Mouse (Mus musculus): ENCODE results near the gene Kif27. TPM values are rescaled to one million over a fixed set of nuclear protein-coding genes. Genes with fewer than 3 reads are reported as not detected.
A peak's percentile ranks its signal among the peaks of the same experiment; 100 is the strongest.

Gene Kif27
- polyA plus RNA-seq, 1 experiment = 2.2 TPM

DNA sequence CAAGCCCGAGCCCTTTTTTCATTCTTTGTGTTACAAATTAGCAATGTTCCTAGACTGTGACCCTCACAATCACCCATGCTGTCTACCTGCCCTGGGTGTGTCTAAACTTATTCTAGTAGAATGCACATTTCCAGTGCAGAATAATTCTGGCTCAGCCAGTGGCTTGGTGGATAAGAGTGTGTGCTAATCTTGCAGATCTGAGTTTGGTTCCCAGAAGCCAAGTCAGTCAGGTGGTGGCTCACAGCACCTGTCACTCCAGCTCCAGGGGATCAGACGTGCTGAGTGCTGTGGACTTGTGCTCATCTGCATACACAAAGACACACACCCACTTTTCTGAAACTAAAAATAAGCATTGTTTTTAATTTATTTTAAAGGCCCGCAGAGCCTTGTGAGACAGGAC, 45.2 kb downstream of the Kif27 start:
- Histone ChIP-seq H3K36me3 (ENCODE audit: control insufficient read depth, insufficient read depth, low read length, poor library complexity, severe bottlenecking) (no peaks in the 10 kb centered on the region), H3K27ac (ENCODE audit: insufficient read depth, low read length) (no peak overlapping the region), H3K9me3 (replicated peaks; ENCODE audit: control insufficient read depth, insufficient read depth, low read length, poor library complexity, severe bottlenecking) (no peaks in the 10 kb centered on the region), H3K4me1 (ENCODE audit: control insufficient read depth, insufficient read depth, low read length) (peaks cover 1% of the 10 kb centered on the region), H3K4me3 (ENCODE audit: low read depth, low read length) (no peak overlapping the region), H3K27me3 (ENCODE audit: control insufficient read depth, insufficient read depth, low read length, poor library complexity, severe bottlenecking) (no peaks in the 10 kb centered on the region), H3K9ac (ENCODE audit: low read depth, poor library complexity, severe bottlenecking) (no peak overlapping the region)
- TF ChIP-seq CTCF (IDR thresholded peaks at IDR 0.05; ENCODE audit: low read depth, low read length) (no peak), EP300 (IDR thresholded peaks at IDR 0.05; ENCODE audit: insufficient read depth, low read depth, low read length) (0 out of 2 replicates have a peak, but pooled peaks have one; percentile 43)

DNA sequence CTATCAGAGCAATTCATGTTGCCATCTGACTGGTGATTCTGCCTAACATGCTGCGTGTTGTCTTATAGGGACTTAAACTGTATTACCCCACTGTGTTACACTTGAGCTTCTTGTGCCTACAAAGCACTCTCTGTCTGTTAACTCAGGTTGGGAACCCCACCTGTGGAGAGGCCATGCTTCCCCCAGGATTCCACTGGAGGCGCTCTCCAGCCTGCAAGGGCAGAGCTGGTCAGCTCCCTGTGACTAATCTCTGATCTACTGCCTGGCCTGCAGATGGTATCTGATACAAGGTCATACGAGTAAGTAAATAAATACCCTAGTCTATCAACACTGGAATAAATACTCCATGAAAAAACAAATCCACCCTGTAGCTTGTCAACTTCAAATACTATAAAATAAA, 47.6 kb downstream of the Kif27 start:
- no peaks in the 10 kb centered on the region for H3K27me3 ChIP-seq (ENCODE audit: control insufficient read depth, insufficient read depth, low read length, poor library complexity, severe bottlenecking)
- no peak overlapping the region for H3K9ac ChIP-seq (ENCODE audit: low read depth, poor library complexity, severe bottlenecking)
- no peak overlapping the region for H3K27ac ChIP-seq (ENCODE audit: insufficient read depth, low read length)
- TF ChIP-seq EP300 (IDR thresholded peaks at IDR 0.05; ENCODE audit: insufficient read depth, low read depth, low read length) (no peak), CTCF (IDR thresholded peaks at IDR 0.05; ENCODE audit: low read depth, low read length) (peak; percentile 57)
- no peaks in the 10 kb centered on the region for H3K36me3 ChIP-seq (ENCODE audit: control insufficient read depth, insufficient read depth, low read length, poor library complexity, severe bottlenecking)
- peaks cover 1% of the 10 kb centered on the region for H3K4me1 ChIP-seq (ENCODE audit: control insufficient read depth, insufficient read depth, low read length)
- H3K9me3 ChIP-seq (replicated peaks; ENCODE audit: control insufficient read depth, insufficient read depth, low read length, poor library complexity, severe bottlenecking) = no peaks in the 10 kb centered on the region
- H3K4me3 ChIP-seq (ENCODE audit: low read depth, low read length) = no peak overlapping the region

DNA sequence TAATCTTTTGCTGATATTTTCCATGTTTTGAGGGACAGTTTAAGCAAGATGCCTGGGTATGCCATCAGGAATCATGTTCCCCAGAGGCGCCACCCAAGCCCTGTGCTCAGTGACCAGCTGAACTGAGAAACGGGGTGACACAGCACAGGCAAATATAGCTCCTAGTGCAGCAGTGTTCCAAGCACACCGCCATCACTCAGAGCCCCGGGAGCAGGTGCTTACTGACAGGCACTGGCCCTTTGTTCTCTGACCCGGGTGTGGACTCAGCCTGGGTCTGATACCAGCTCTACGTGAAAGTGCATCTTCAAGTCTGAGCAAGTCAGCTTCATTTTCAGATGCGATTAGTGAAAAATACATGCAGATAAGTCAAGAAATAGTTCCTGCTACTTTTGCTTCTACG, 49.4 kb downstream of the Kif27 start:
- Histone ChIP-seq H3K9me3 (replicated peaks; ENCODE audit: control insufficient read depth, insufficient read depth, low read length, poor library complexity, severe bottlenecking) (no peaks in the 10 kb centered on the region), H3K4me1 (ENCODE audit: control insufficient read depth, insufficient read depth, low read length) (peaks cover 4% of the 10 kb centered on the region), H3K9ac (ENCODE audit: low read depth, poor library complexity, severe bottlenecking) (no peak overlapping the region), H3K27ac (ENCODE audit: insufficient read depth, low read length) (no peak overlapping the region), H3K27me3 (ENCODE audit: control insufficient read depth, insufficient read depth, low read length, poor library complexity, severe bottlenecking) (no peaks in the 10 kb centered on the region), H3K36me3 (ENCODE audit: control insufficient read depth, insufficient read depth, low read length, poor library complexity, severe bottlenecking) (no peaks in the 10 kb centered on the region), H3K4me3 (ENCODE audit: low read depth, low read length) (no peak overlapping the region)
- TF ChIP-seq CTCF (IDR thresholded peaks at IDR 0.05; ENCODE audit: low read depth, low read length) (no peak), POLR2A (IDR thresholded peaks at IDR 0.05; ENCODE audit: insufficient read depth, low read length) (no peak), EP300 (IDR thresholded peaks at IDR 0.05; ENCODE audit: insufficient read depth, low read depth, low read length) (no peak)

DNA sequence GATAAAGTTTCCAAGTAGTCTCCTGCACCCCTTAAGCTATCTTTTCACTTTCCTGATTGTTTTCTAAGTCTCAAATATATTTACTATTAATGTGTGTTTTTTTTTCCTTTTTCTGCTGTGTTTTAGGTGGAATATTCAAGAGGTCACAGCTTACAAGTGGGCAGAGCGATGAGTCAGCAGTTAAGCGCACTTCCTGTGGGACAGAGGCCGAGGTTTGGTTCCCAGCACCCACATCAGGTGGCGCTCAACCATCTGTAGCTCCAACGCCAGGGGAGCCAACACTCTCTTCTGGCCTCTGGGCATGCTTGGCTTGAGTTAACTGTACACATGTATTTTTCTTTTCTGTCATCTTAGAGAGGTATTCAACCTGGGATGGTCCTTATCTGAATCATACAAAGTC, 51.5 kb downstream of the Kif27 start:
- Histone ChIP-seq H3K36me3 (ENCODE audit: control insufficient read depth, insufficient read depth, low read length, poor library complexity, severe bottlenecking) (no peaks in the 10 kb centered on the region), H3K4me3 (ENCODE audit: low read depth, low read length) (no peak overlapping the region), H3K9me3 (replicated peaks; ENCODE audit: control insufficient read depth, insufficient read depth, low read length, poor library complexity, severe bottlenecking) (no peaks in the 10 kb centered on the region), H3K9ac (ENCODE audit: low read depth, poor library complexity, severe bottlenecking) (no peak overlapping the region), H3K4me1 (ENCODE audit: control insufficient read depth, insufficient read depth, low read length) (peaks cover 3% of the 10 kb centered on the region), H3K27me3 (ENCODE audit: control insufficient read depth, insufficient read depth, low read length, poor library complexity, severe bottlenecking) (no peaks in the 10 kb centered on the region), H3K27ac (ENCODE audit: insufficient read depth, low read length) (no peak overlapping the region)
- TF ChIP-seq CTCF (IDR thresholded peaks at IDR 0.05; ENCODE audit: low read depth, low read length) = peak; percentile 25
- TF ChIP-seq EP300 (IDR thresholded peaks at IDR 0.05; ENCODE audit: insufficient read depth, low read depth, low read length) = 0 out of 2 replicates have a peak, but pooled peaks have one; percentile 18
- TF ChIP-seq POLR2A (IDR thresholded peaks at IDR 0.05; ENCODE audit: insufficient read depth, low read length) = no peak

DNA sequence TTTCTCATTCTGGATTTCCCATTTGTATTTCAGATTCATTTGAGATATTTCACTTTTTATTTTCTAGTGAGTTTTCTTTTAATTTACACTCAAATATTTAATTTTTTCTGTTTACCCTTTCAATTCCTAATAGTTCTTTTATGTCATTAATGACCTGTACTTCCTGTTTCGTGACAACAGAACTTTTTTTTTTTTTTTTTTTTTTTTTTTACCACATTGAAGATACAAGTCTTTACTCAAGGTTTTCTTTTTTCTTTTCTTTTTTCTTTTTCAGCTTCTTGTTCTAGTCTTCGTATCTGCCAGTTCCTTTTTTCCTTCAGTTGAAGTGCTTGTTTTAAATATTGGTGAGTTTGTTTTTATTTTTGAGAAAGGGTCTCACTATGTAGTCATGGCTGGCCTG, 53.7 kb downstream of the Kif27 start:
- no peak for TF ChIP-seq CTCF (IDR thresholded peaks at IDR 0.05; ENCODE audit: low read depth, low read length)
- no peak for TF ChIP-seq EP300 (IDR thresholded peaks at IDR 0.05; ENCODE audit: insufficient read depth, low read depth, low read length)
- TF ChIP-seq POLR2A (IDR thresholded peaks at IDR 0.05; ENCODE audit: insufficient read depth, low read length) = no peak
- Histone ChIP-seq H3K27ac (ENCODE audit: insufficient read depth, low read length) (no peak overlapping the region), H3K4me3 (ENCODE audit: low read depth, low read length) (no peak overlapping the region), H3K4me1 (ENCODE audit: control insufficient read depth, insufficient read depth, low read length) (peaks cover 3% of the 10 kb centered on the region), H3K27me3 (ENCODE audit: control insufficient read depth, insufficient read depth, low read length, poor library complexity, severe bottlenecking) (no peaks in the 10 kb centered on the region), H3K9ac (ENCODE audit: low read depth, poor library complexity, severe bottlenecking) (no peak overlapping the region), H3K9me3 (replicated peaks; ENCODE audit: control insufficient read depth, insufficient read depth, low read length, poor library complexity, severe bottlenecking) (no peaks in the 10 kb centered on the region), H3K36me3 (ENCODE audit: control insufficient read depth, insufficient read depth, low read length, poor library complexity, severe bottlenecking) (no peaks in the 10 kb centered on the region)

DNA sequence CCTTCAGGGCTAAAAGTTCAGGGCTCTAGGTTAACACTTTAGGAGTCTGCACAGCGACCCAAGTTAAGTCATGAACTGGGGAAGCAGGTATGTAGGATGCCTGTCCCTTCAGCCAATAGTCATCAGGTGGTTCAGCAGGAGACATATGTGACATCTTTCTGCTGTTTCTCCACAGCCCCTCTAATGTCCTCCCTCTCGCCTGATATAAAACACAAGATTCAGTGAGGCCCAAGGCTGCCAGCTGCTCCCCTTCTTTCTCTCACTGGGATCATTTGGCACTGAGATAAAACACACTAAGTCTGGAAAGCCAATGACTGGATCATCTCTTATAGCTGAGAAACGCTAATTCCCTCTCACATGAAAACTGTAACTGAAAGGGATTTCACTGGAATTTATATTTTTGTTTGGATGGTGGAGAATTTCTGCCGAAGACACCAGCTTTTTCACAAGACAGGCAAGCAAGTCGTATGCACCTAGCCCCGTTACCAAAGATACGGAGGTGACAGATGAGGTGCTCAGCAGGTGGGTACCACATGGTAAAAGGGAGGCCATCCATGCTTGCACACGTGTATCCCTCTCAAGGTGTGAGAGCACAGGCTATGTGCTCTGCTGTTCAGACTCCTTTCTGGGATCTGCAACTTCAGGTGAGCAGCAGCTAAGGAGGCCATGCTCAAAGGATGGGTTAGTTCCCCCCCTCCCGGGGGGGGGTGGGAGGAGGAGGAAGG, 56.3 kb downstream of the Kif27 start:
- Histone ChIP-seq H3K4me1 (ENCODE audit: control insufficient read depth, insufficient read depth, low read length) (peaks cover 3% of the 10 kb centered on the region), H3K9ac (ENCODE audit: low read depth, poor library complexity, severe bottlenecking) (no peak overlapping the region), H3K9me3 (replicated peaks; ENCODE audit: control insufficient read depth, insufficient read depth, low read length, poor library complexity, severe bottlenecking) (no peaks in the 10 kb centered on the region), H3K4me3 (ENCODE audit: low read depth, low read length) (no peak overlapping the region), H3K27ac (ENCODE audit: insufficient read depth, low read length) (no peak overlapping the region), H3K27me3 (ENCODE audit: control insufficient read depth, insufficient read depth, low read length, poor library complexity, severe bottlenecking) (no peaks in the 10 kb centered on the region), H3K36me3 (ENCODE audit: control insufficient read depth, insufficient read depth, low read length, poor library complexity, severe bottlenecking) (no peaks in the 10 kb centered on the region)
- no peak for TF ChIP-seq POLR2A (IDR thresholded peaks at IDR 0.05; ENCODE audit: insufficient read depth, low read length)
- no peak for TF ChIP-seq EP300 (IDR thresholded peaks at IDR 0.05; ENCODE audit: insufficient read depth, low read depth, low read length)
- TF ChIP-seq CTCF (IDR thresholded peaks at IDR 0.05; ENCODE audit: low read depth, low read length) = no peak
